In genomic region chr1:46830066-46830843, GRCm38 (mm10) we compare ENCODE assay signal across 13 mouse cellular contexts.
A peak's percentile ranks its signal among the peaks of the same experiment; 100 is the strongest.
DNase-seq lines count a peak whose midpoint lies in the region; ATAC-seq and TF ChIP-seq lines count a peak whose summit lies in the region.
"Had no signal": no experiment of that assay in that cellular context is flagged by ENCODE, and none has a peak within 500 bp of the region (broad histone marks: within the 10 kb centered on the region; RNA-seq: fewer than 3 reads in every experiment).

No protein-coding gene starts in this region.

- WGBS in embryonic facial prominence, embryonic 14.5 days, result 72% methylated on average over 2 of the region's 2 CpGs
- 66% methylated on average over 2 of the region's 2 CpGs for WGBS in embryonic facial prominence, embryonic 10.5 days
- 62% methylated on average over 2 of the region's 2 CpGs for WGBS in midbrain, embryonic 12.5 days
- 67% methylated on average over 2 of the region's 2 CpGs for WGBS in midbrain, embryonic 10.5 days
- WGBS in hindbrain, postnatal 0 days, result 31% methylated on average over 2 of the region's 2 CpGs

- peak; percentile 56 for DNase-seq in embryonic facial prominence, embryonic 14.5 days (ENCODE audit: low spot score)
- DNase-seq in embryonic facial prominence, embryonic 10.5 days (ENCODE audit: low spot score), result no peak
- no peak for DNase-seq in midbrain, embryonic 10.5 days (ENCODE audit: low spot score)
- peak; percentile 43 for DNase-seq in hindbrain, postnatal 0 days (ENCODE audit: low spot score)
- peak; percentile 82 for DNase-seq in retina, embryonic 14.5 days (ENCODE audit: low spot score)
- DNase-seq in adrenal gland, postnatal 4 days (ENCODE audit: low spot score in 2 of 2), result no peak
- no peak for DNase-seq in spleen, adult 18-20 months
- DNase-seq: adrenal gland, adult 2 months; cerebellum, adult 9-11 months had no signal

- peak; percentile 67 for ATAC-seq in embryonic facial prominence, embryonic 14.5 days (ENCODE audit: low read depth)
- peak; percentile 54; the same call in 1 of the 2 replicates for ATAC-seq in midbrain, embryonic 12.5 days (ENCODE audit: low FRiP score, low read depth)
- ATAC-seq in hindbrain, postnatal 0 days, result peak; percentile 70
- ATAC-seq: intestine, embryonic 15.5 days; liver, embryonic 12.5 days had no signal

- H3K9me3 ChIP-seq in embryonic facial prominence, embryonic 14.5 days (ENCODE audit: control insufficient read depth, low read length), result no peaks in the 10 kb centered on the region
- H3K9me3 ChIP-seq in embryonic facial prominence, embryonic 10.5 days, result no peaks in the 10 kb centered on the region
- H3K9me3 ChIP-seq in midbrain, embryonic 12.5 days, result no peaks in the 10 kb centered on the region
- H3K9me3 ChIP-seq in midbrain, embryonic 10.5 days (replicated peaks), result no peaks in the 10 kb centered on the region
- H3K9me3 ChIP-seq in hindbrain, postnatal 0 days (ENCODE audit: low read length), result no peaks in the 10 kb centered on the region
- H3K9me3 ChIP-seq: intestine, embryonic 15.5 days; liver, embryonic 12.5 days had no signal

- TF ChIP-seq CTCF in hindbrain, postnatal 0 days (IDR thresholded peaks at IDR 0.05; ENCODE audit: low read depth), result no peak

- H3K27me3 ChIP-seq in embryonic facial prominence, embryonic 14.5 days (replicated peaks; ENCODE audit: control insufficient read depth, insufficient read depth, low read length), result no peaks in the 10 kb centered on the region
- H3K27me3 ChIP-seq in embryonic facial prominence, embryonic 10.5 days (replicated peaks; ENCODE audit: low read depth, poor library complexity, severe bottlenecking), result no peaks in the 10 kb centered on the region
- no peaks in the 10 kb centered on the region for H3K27me3 ChIP-seq in midbrain, embryonic 12.5 days
- no peaks in the 10 kb centered on the region for H3K27me3 ChIP-seq in midbrain, embryonic 10.5 days (ENCODE audit: low read depth, poor library complexity, severe bottlenecking)
- no peaks in the 10 kb centered on the region for H3K27me3 ChIP-seq in hindbrain, postnatal 0 days (ENCODE audit: insufficient read depth, low read length)
- H3K27me3 ChIP-seq: intestine, embryonic 15.5 days; liver, embryonic 12.5 days had no signal

- no peak overlapping the region for H3K4me2 ChIP-seq in embryonic facial prominence, embryonic 14.5 days (ENCODE audit: low read depth, low read length)
- H3K4me2 ChIP-seq in midbrain, embryonic 12.5 days (replicated peaks), result no peak overlapping the region
- no peak overlapping the region for H3K4me2 ChIP-seq in hindbrain, postnatal 0 days (ENCODE audit: low read depth, low read length)
- H3K4me2 ChIP-seq: intestine, embryonic 15.5 days; liver, embryonic 12.5 days had no signal

- no peak overlapping the region for H3K9ac ChIP-seq in embryonic facial prominence, embryonic 14.5 days (ENCODE audit: low read depth, low read length)
- H3K9ac ChIP-seq in midbrain, embryonic 12.5 days (replicated peaks), result no peak overlapping the region
- H3K9ac ChIP-seq in hindbrain, postnatal 0 days (replicated peaks; ENCODE audit: low read length), result no peak overlapping the region
- H3K9ac ChIP-seq: intestine, embryonic 15.5 days; liver, embryonic 12.5 days had no signal

- no peak overlapping the region for H3K27ac ChIP-seq in embryonic facial prominence, embryonic 14.5 days (replicated peaks; ENCODE audit: low read depth, low read length)
- H3K27ac ChIP-seq in embryonic facial prominence, embryonic 10.5 days (replicated peaks), result no peak overlapping the region
- H3K27ac ChIP-seq in midbrain, embryonic 12.5 days (replicated peaks), result no peak overlapping the region
- H3K27ac ChIP-seq in midbrain, embryonic 10.5 days (replicated peaks), result no peak overlapping the region
- H3K27ac ChIP-seq in hindbrain, postnatal 0 days, result no peak overlapping the region
- H3K27ac ChIP-seq: intestine, embryonic 15.5 days; layer of hippocampus, adult 2 months; liver, embryonic 12.5 days had no signal

- H3K4me3 ChIP-seq in embryonic facial prominence, embryonic 14.5 days (ENCODE audit: low read depth, low read length), result no peak overlapping the region
- no peak overlapping the region for H3K4me3 ChIP-seq in embryonic facial prominence, embryonic 10.5 days
- H3K4me3 ChIP-seq in midbrain, embryonic 12.5 days, result no peak overlapping the region
- H3K4me3 ChIP-seq in midbrain, embryonic 10.5 days, result no peak overlapping the region
- no peak overlapping the region for H3K4me3 ChIP-seq in hindbrain, postnatal 0 days (ENCODE audit: low read length)
- H3K4me3 ChIP-seq: intestine, embryonic 15.5 days; layer of hippocampus, adult 2 months; liver, embryonic 12.5 days had no signal

- H3K4me1 ChIP-seq in embryonic facial prominence, embryonic 14.5 days (ENCODE audit: control insufficient read depth, insufficient read depth, low read length), result no peaks in the 10 kb centered on the region
- H3K4me1 ChIP-seq in embryonic facial prominence, embryonic 10.5 days, result no peaks in the 10 kb centered on the region
- H3K4me1 ChIP-seq in midbrain, embryonic 12.5 days, result 0 out of 2 replicates have a peak, but pooled peaks cover 3% of the 10 kb centered on the region
- H3K4me1 ChIP-seq in midbrain, embryonic 10.5 days, result no peaks in the 10 kb centered on the region
- H3K4me1 ChIP-seq in hindbrain, postnatal 0 days (ENCODE audit: insufficient read depth, low read length), result no peaks in the 10 kb centered on the region
- H3K4me1 ChIP-seq: intestine, embryonic 15.5 days; liver, embryonic 12.5 days had no signal

- H3K36me3 ChIP-seq in embryonic facial prominence, embryonic 14.5 days (ENCODE audit: control insufficient read depth, insufficient read depth, low read length), result peaks cover 35% of the 10 kb centered on the region
- peaks cover 73% of the 10 kb centered on the region for H3K36me3 ChIP-seq in embryonic facial prominence, embryonic 10.5 days (replicated peaks)
- peaks cover 19% of the 10 kb centered on the region for H3K36me3 ChIP-seq in midbrain, embryonic 12.5 days
- peaks cover 76% of the 10 kb centered on the region for H3K36me3 ChIP-seq in midbrain, embryonic 10.5 days
- peaks cover 4% of the 10 kb centered on the region; the same call in 1 of the 2 replicates for H3K36me3 ChIP-seq in hindbrain, postnatal 0 days (ENCODE audit: insufficient read depth, low read length)

Comparison
In these comparisons a context has a peak if more than half of its experiments do, and no peak if none do; other contexts are left out.
1. DNase-seq: peak in embryonic facial prominence, embryonic 14.5 days (single experiment), hindbrain, postnatal 0 days (single experiment) and retina, embryonic 14.5 days (single experiment); none in embryonic facial prominence, embryonic 10.5 days (single experiment), midbrain, embryonic 10.5 days (single experiment), adrenal gland, postnatal 4 days (0 of 2) and spleen, adult 18-20 months (0 of 2).
2. Peak in every context shown above with its lines, with median percentiles within 50 percentile points of each other: ATAC-seq.